Mouse (Mus musculus) lung, postnatal 4 days (tissue): ENCODE measurements around the gene Tmc4.
A peak's percentile ranks its signal among the peaks of the same experiment; 100 is the strongest.

ENCODE experiments used
- DNase-seq, 2 experiments: peaks; one replicate each; pipeline ENCODE4 v3.0.0; 2021

Tmc4 gene

DNA sequence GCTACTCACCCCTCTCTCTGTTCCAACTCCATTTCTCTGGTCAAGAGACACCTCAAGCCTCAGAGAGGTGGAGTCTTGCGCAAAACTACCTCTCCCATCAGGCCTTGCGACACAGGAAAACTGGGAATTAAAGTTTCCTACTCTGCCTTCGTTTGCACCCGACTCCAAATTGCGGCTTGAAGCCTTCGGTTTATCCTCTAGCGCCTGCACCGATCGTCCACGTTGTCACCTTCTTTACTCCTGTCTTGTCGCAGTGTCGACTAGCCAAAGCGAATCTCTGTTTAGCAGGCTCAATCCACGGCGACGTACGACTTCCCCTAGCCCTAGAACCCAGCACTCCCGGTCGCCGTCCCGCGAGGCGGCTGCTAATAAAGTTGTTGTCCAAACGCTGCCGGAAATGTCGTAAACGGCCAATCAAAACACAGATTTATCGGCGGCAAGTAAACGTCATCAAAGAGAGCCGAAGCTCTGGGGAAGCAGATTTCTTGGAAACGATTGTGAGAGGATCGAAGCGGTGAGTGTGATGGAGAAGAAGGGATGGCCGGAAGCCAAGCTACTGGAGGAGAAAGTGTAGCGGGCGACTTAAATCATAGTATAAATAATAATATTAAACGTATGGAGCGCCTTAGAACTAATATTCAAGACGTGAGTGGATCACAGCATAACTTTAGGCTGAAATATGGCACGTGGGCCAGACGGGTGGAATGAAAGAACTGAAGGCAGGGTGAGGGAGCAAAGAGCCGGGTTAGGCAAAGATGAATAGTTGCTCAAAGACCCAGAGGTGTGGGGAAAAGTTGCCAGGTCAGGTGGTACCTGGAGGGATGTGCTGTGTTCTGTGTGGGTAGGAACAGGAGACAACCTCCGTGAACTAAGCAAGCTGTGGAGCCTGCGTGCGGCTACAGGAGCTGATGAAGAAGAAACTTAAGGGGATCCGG lies 47.5 kb downstream of the Tmc4 start, which contains the start of the genes Tfpt and Prpf31:
Gene Tfpt (minus strand): TSS at position 387 of the 935 bp plus-strand sequence.
Gene Prpf31 (plus strand): TSS at position 443 of the 935 bp plus-strand sequence.
- peak; percentile 93 to 94 for DNase-seq

DNA sequence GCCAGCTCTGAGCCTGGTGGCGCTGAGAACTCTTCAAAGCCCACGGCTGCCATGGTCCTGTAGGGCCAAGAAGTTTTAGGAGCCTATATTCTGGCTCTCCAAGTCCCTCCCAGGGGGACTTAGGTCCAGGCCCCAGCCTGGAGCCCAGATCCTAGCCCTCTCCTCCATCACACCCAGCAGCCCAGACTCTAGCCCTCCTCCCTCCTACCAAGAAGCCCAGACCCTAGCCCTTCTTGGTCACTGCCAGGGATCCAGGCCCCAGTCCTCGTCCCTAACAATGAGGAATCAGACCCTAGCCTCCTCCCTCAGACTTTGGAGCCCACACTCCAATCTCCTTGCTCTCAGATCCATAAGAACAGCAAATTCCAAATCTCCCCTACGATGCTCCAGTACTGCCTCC lies 48.3 kb downstream of the Tmc4 start:
- DNase-seq = no peak

DNA sequence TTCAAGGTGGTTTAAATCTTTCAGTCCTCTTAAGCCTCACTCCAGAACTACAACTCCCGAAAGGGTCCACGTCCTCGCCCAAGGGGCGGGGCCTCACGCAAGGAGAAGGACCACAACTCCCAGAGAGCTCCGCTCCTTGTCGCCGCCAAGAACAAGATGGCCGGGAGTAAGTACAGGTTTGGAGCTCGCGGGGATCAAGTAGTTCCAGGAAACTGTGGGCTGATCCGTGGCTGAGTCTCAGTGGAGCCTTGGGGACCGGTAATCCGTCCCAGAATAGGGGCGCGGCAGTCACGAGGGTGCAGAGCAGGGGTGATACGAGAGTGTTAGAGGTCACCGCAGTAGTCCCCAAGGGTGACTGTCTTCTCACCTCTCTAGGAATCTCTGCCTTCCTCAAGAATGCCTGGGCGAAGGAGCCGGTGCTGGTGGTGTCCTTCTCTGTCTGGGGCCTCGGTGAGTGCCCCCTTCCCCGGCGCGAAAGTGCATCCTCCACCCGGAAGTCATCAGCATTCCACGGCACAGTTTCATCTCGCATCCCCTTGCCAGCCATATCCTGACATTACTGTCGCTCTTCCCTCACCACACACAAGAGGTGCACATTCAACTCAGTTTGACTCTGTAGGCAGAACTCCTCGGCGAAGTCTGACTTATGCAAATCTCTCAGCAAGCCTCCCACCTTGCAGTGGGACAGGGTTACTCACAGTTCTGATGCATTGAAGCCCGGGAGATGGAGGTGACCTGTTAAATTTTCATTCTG lies 59.9 kb downstream of the Tmc4 start, which contains the start of gene Ndufa3:
Gene Ndufa3 (plus strand): TSS at position 132 of the 754 bp plus-strand sequence.
- DNase-seq = peak; percentile 89 to 93

DNA sequence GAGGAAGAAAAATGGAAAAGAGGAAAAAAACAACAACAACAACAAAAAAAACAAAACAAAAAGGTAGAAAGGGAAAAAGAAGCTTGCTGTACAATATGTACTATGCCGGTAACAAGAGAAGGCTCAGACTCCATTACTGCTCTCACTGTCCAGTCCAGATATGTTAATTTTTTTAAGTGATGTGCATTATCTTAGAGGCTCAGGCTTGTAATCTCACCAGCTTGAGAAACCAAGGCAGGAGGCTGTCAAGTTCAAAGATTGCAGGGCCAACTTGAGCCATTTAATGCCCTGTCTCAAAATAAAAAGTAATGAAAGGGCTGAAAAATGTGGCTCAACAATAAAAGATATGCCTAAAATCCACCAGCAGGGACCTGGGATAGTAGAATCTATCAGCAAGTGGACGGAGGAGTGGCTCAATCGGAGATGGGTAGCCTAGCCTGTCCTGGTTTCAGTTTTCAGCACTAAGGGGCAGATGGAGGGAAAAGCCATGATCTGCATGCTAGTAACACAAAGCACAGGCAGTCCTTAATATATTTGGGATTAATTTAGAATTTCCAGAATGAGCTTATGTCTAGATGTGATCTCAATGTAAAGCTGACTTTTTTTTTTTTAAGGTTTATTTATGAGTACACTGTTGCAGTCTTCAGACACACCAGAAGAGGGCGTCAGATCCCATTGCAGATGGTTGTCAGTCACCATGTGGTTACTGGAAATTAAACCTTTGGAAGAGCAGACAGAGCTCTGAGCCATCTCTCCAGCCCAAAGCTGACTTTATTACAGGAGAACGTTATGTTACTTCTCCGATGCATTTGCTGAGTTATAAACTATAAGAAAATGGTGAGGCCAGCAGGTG lies 60.7 kb downstream of the Tmc4 start:
- DNase-seq = no peak

DNA sequence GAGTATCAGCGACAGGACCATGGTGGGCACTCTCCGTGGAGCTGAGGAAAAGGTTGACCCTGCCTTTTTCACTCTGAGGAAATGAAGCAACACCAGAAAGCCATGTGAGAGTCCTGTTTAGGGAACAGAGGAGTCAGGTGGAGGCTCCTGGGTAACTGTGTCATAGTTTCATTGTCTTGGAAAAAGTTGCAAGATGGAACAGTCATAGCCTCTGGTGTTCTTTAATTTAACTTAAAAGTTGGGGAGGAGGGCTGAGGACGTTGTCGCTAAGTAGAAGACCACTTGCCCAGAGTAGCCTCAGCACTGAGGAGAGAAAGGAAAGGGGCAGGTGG lies 61.3 kb downstream of the Tmc4 start, which contains the start of gene Oscar:
Gene Oscar (minus strand): TSS at position 101 of the 332 bp plus-strand sequence.
- DNase-seq = no peak
